Mouse (Mus musculus): ENCODE measurements at regions not wholly inside any gene's neighbourhood (a gene's known extent, or its start where the extent isn't known, plus 50 kb on each side); places are given as distances from the start of the nearest gene placed in this dataset.

DNA sequence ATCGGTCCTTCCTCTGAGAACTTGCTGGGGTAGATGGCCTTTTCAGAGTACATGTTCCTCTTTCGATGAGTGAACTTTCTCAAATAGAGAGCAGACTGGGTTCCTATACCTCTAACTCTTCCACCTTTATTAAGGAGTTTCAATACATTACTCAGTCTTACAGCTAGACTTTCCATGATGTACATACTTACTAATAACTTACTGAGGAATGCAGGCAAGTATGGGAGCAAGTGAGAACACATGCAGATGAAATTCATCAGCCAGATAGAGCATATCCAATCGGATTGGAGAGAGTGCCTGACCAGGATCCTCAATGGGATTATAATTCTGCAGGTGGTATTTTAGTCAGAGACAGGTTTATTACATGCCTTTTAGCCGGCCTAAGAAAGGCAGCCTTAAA, 292.2 kb upstream of the Large1 start:
- H3K36me3 ChIP-seq (ENCODE audit: control insufficient read depth, insufficient read depth, low read length) = no peaks in the 10 kb centered on the region
- H3K4me3 ChIP-seq (ENCODE audit: low read depth, low read length) = no peak overlapping the region
- no peak overlapping the region for H3K27ac ChIP-seq (replicated peaks; ENCODE audit: low read depth, low read length)
- DNase-seq (ENCODE audit: low spot score) (no peak), ATAC-seq (ENCODE audit: insufficient number of reproducible peaks, low FRiP score, low TSS enrichment, low read depth) (no peak)
- no peak overlapping the region for H3K9ac ChIP-seq (ENCODE audit: low read length)
- no peaks in the 10 kb centered on the region for H3K4me1 ChIP-seq (ENCODE audit: control insufficient read depth, insufficient read depth, low read length)
- H3K27me3 ChIP-seq (ENCODE audit: control insufficient read depth, insufficient read depth, low read length) = no peaks in the 10 kb centered on the region
- H3K9me3 ChIP-seq (ENCODE audit: control insufficient read depth, low read length) = no peaks in the 10 kb centered on the region
- H3K4me2 ChIP-seq (ENCODE audit: low read depth, severe bottlenecking) = no peak overlapping the region
- WGBS = 74% methylated on average over 4 of the region's 4 CpGs

DNA sequence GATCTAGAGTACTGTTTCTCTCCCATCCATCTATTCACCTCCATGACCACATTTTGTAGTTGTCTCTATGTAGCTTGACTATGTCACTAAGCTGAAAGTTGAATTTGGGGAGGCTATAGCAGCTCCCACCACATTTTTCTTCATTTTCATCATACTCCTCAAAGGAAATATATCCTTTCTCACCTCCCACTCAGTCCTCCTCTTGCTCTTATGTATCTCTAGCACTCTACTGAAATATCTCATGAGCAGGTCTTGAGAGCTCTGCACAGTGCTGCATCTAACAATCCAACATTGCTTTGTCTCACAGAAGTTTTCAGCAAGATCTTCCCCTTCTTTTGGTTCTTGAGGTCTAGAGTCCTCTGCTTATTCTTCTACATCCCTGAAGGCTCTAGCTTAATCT, 273.5 kb upstream of the Large1 start:
- Histone ChIP-seq H3K4me2 (ENCODE audit: low read depth, severe bottlenecking) (no peak overlapping the region), H3K4me3 (ENCODE audit: low read depth, low read length) (no peak overlapping the region), H3K4me1 (ENCODE audit: control insufficient read depth, insufficient read depth, low read length) (no peaks in the 10 kb centered on the region), H3K36me3 (ENCODE audit: control insufficient read depth, insufficient read depth, low read length) (no peaks in the 10 kb centered on the region), H3K27ac (replicated peaks; ENCODE audit: low read depth, low read length) (no peak overlapping the region), H3K9ac (ENCODE audit: low read length) (no peak overlapping the region), H3K9me3 (ENCODE audit: control insufficient read depth, low read length) (no peaks in the 10 kb centered on the region), H3K27me3 (ENCODE audit: control insufficient read depth, insufficient read depth, low read length) (no peaks in the 10 kb centered on the region)
- ATAC-seq (ENCODE audit: insufficient number of reproducible peaks, low FRiP score, low TSS enrichment, low read depth) = no peak
- no peak for DNase-seq (ENCODE audit: low spot score)

DNA sequence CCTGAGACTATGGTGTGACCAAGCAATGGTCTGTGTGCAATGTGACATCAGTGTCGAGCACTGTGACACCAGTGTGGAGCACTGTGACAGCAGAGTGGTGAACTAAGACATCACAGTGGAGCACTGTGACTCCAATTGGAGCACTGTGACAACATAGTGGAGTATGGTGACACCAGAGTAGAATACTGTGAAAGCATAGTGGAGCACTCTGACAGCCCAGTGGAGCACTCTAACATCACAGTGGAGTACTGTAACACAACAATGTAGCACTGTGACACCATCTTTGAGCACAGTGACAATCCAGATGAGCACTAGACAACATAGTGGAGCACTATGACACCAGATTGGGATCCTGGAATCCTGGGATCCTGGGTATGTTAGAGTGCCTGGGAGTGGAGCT, 265.6 kb upstream of the Large1 start:
- Histone ChIP-seq H3K4me2 (ENCODE audit: low read depth, severe bottlenecking) (no peak overlapping the region), H3K4me3 (ENCODE audit: low read depth, low read length) (no peak overlapping the region), H3K27me3 (ENCODE audit: control insufficient read depth, insufficient read depth, low read length) (no peaks in the 10 kb centered on the region), H3K9me3 (ENCODE audit: control insufficient read depth, low read length) (peaks cover 6% of the 10 kb centered on the region; the same call in 1 of the 2 replicates), H3K36me3 (ENCODE audit: control insufficient read depth, insufficient read depth, low read length) (no peaks in the 10 kb centered on the region), H3K4me1 (ENCODE audit: control insufficient read depth, insufficient read depth, low read length) (no peaks in the 10 kb centered on the region), H3K9ac (ENCODE audit: low read length) (no peak overlapping the region), H3K27ac (replicated peaks; ENCODE audit: low read depth, low read length) (no peak overlapping the region)
- DNase-seq (ENCODE audit: low spot score) = peak; percentile 21
- 83% methylated on average over 1 of the region's 1 CpGs for WGBS
- ATAC-seq (ENCODE audit: insufficient number of reproducible peaks, low FRiP score, low TSS enrichment, low read depth) = no peak

DNA sequence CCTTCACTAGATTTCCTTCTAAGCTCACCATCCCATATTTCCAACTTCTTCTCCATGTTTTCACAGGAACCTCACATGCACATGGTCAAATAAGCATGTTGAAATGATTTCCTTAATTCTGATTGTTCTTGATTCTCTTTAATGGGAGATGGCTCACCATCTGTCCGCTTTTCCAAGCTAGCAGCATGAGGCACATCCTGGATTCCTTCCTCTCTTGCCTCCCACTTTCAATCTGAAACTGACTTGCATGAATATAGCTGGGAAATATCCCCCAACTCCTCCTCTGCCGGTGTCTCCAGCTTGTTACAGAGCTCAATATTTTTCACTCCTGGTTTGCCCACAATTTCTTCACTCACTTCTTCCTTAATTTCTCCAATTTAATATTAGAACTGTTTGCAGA, 261.3 kb upstream of the Large1 start:
- H3K4me3 ChIP-seq (ENCODE audit: low read depth, low read length) = no peak overlapping the region
- DNase-seq (ENCODE audit: low spot score) (no peak), ATAC-seq (ENCODE audit: insufficient number of reproducible peaks, low FRiP score, low TSS enrichment, low read depth) (no peak)
- WGBS = 85% methylated on average over 2 of the region's 2 CpGs
- no peaks in the 10 kb centered on the region for H3K4me1 ChIP-seq (ENCODE audit: control insufficient read depth, insufficient read depth, low read length)
- H3K27me3 ChIP-seq (ENCODE audit: control insufficient read depth, insufficient read depth, low read length) = no peaks in the 10 kb centered on the region
- no peaks in the 10 kb centered on the region for H3K36me3 ChIP-seq (ENCODE audit: control insufficient read depth, insufficient read depth, low read length)
- H3K9ac ChIP-seq (ENCODE audit: low read length) = no peak overlapping the region
- peaks cover 6% of the 10 kb centered on the region; the same call in 1 of the 2 replicates for H3K9me3 ChIP-seq (ENCODE audit: control insufficient read depth, low read length)
- H3K4me2 ChIP-seq (ENCODE audit: low read depth, severe bottlenecking) = no peak overlapping the region
- no peak overlapping the region for H3K27ac ChIP-seq (replicated peaks; ENCODE audit: low read depth, low read length)

DNA sequence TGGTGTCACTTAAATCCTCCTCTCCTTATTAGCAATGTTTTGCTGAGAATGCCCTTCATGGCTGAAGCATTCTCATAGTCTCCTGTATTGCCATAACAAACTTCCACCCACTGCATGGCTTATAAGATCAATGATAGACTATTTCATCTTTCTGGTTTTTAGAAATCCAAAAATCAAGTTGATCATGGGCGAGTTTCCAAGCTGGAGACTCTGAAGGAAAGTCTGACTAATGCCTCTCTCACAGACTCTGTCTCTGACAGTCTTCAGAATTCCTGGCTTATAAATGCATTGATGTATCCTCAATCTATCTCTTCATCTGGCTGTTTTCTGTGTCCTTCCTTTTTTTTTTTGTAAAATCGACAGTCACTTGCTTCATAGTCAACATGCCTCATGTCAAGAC, 260.8 kb upstream of the Large1 start:
- H3K36me3 ChIP-seq (ENCODE audit: control insufficient read depth, insufficient read depth, low read length) = no peaks in the 10 kb centered on the region
- DNase-seq (ENCODE audit: low spot score) = no peak
- WGBS = 76% methylated on average over 2 of the region's 2 CpGs
- no peak overlapping the region for H3K9ac ChIP-seq (ENCODE audit: low read length)
- no peaks in the 10 kb centered on the region for H3K4me1 ChIP-seq (ENCODE audit: control insufficient read depth, insufficient read depth, low read length)
- no peaks in the 10 kb centered on the region for H3K27me3 ChIP-seq (ENCODE audit: control insufficient read depth, insufficient read depth, low read length)
- no peak overlapping the region for H3K4me3 ChIP-seq (ENCODE audit: low read depth, low read length)
- H3K9me3 ChIP-seq (ENCODE audit: control insufficient read depth, low read length) = peaks cover 5% of the 10 kb centered on the region; the same call in 1 of the 2 replicates
- no peak for ATAC-seq (ENCODE audit: insufficient number of reproducible peaks, low FRiP score, low TSS enrichment, low read depth)
- H3K27ac ChIP-seq (replicated peaks; ENCODE audit: low read depth, low read length) = no peak overlapping the region
- H3K4me2 ChIP-seq (ENCODE audit: low read depth, severe bottlenecking) = no peak overlapping the region

DNA sequence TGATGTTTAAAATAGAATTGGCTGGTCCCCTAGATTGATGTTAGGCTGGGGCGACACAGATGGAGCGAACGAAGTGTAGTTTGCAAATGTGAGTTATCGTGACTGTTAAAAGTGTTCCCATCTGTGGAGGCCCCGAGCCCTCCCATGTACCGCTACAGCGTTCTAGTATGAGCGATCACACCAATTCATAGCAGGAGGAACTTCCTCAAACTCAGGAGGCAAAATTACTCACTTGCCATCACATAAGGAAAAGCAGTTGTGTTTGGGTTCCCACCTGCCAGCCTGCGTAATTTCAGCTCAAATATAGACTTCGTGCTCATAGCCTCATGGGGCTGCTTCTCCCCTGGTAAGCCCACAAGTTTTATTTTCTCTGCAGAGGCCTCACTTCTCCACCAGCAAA, 258.2 kb upstream of the Large1 start:
- ATAC-seq (ENCODE audit: insufficient number of reproducible peaks, low FRiP score, low TSS enrichment, low read depth) (no peak), DNase-seq (ENCODE audit: low spot score) (no peak)
- Histone ChIP-seq H3K9ac (ENCODE audit: low read length) (no peak overlapping the region), H3K4me2 (ENCODE audit: low read depth, severe bottlenecking) (no peak overlapping the region), H3K27me3 (ENCODE audit: control insufficient read depth, insufficient read depth, low read length) (no peaks in the 10 kb centered on the region), H3K27ac (replicated peaks; ENCODE audit: low read depth, low read length) (no peak overlapping the region), H3K4me1 (ENCODE audit: control insufficient read depth, insufficient read depth, low read length) (no peaks in the 10 kb centered on the region), H3K9me3 (ENCODE audit: control insufficient read depth, low read length) (no peaks in the 10 kb centered on the region), H3K36me3 (ENCODE audit: control insufficient read depth, insufficient read depth, low read length) (no peaks in the 10 kb centered on the region), H3K4me3 (ENCODE audit: low read depth, low read length) (no peak overlapping the region)
- 91% methylated on average over 10 of the region's 10 CpGs for WGBS

DNA sequence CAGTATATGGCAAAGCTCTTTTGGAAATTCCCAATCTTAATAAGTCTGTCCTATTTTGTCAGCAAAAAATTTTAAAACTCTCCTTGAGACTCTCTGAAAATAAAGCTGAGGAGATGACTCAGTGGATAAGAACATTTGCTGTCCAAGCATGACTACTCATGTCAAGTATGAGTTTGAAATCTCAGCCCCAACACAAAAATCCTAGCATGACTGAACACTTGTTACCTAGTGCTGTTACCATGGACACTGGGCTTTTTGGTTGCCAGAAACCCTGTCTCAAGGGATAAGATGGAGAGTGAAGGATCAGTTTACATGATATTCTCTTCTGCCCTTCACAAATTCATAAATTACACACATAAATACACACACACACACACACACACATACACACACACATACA, 217.3 kb upstream of the Large1 start:
- Histone ChIP-seq H3K4me1 (ENCODE audit: control insufficient read depth, insufficient read depth, low read length) (no peaks in the 10 kb centered on the region), H3K9ac (ENCODE audit: low read length) (no peak overlapping the region), H3K27me3 (ENCODE audit: control insufficient read depth, insufficient read depth, low read length) (no peaks in the 10 kb centered on the region), H3K9me3 (ENCODE audit: control insufficient read depth, low read length) (no peaks in the 10 kb centered on the region), H3K36me3 (ENCODE audit: control insufficient read depth, insufficient read depth, low read length) (no peaks in the 10 kb centered on the region), H3K4me2 (ENCODE audit: low read depth, severe bottlenecking) (no peak overlapping the region), H3K27ac (replicated peaks; ENCODE audit: low read depth, low read length) (no peak overlapping the region), H3K4me3 (ENCODE audit: low read depth, low read length) (no peak overlapping the region)
- no peak for DNase-seq (ENCODE audit: low spot score)
- ATAC-seq (ENCODE audit: insufficient number of reproducible peaks, low FRiP score, low TSS enrichment, low read depth) = no peak

DNA sequence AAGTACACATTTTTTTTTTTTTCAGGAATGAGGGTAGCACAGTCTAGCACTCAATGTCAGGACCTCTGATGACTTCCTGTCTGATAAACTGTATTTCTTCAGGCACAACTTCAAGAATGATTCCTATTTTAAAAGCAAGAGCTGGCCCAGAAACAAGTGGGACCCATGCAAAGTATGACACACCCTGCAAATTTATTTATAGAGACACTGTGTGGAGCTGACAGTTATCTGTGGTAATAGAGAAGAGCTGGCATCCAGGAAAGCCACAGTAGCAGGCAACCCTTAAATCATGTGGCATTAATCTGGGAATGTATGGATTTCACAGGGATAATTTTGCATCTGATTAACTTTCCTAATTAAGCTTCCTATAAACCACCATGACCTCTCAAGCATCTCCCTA, 216.6 kb upstream of the Large1 start:
- DNase-seq (ENCODE audit: low spot score) (no peak), ATAC-seq (ENCODE audit: insufficient number of reproducible peaks, low FRiP score, low TSS enrichment, low read depth) (no peak)
- Histone ChIP-seq H3K9ac (ENCODE audit: low read length) (no peak overlapping the region), H3K36me3 (ENCODE audit: control insufficient read depth, insufficient read depth, low read length) (no peaks in the 10 kb centered on the region), H3K27me3 (ENCODE audit: control insufficient read depth, insufficient read depth, low read length) (no peaks in the 10 kb centered on the region), H3K4me3 (ENCODE audit: low read depth, low read length) (no peak overlapping the region), H3K4me2 (ENCODE audit: low read depth, severe bottlenecking) (no peak overlapping the region), H3K27ac (replicated peaks; ENCODE audit: low read depth, low read length) (no peak overlapping the region), H3K9me3 (ENCODE audit: control insufficient read depth, low read length) (no peaks in the 10 kb centered on the region), H3K4me1 (ENCODE audit: control insufficient read depth, insufficient read depth, low read length) (no peaks in the 10 kb centered on the region)
